Mouse (Mus musculus) cerebellum, adult 2 months (tissue): ENCODE data around the gene Gtf3c5. TPM values are rescaled to one million over a fixed set of nuclear protein-coding genes. Genes with fewer than 3 reads are reported as not detected.

ENCODE experiments used
- DNase-seq, 2 experiments: peaks; one replicate each; pipeline ENCODE4 v3.0.0; 2021
- H3K27ac ChIP-seq: fragments of 200-500 bp; 2 replicates; pipeline ENCODE4 v1.5.1; 2012; ENCODE audit warnings: low read length, control low read depth, inconsistent platforms; ENCODE audit not compliant: insufficient read depth
- H3K27me3 ChIP-seq: fragments of 200-500 bp; 2 replicates; pipeline ENCODE4 v1.6.1; 2012; ENCODE audit warnings: inconsistent platforms, mild to moderate bottlenecking, low read length, moderate library complexity; ENCODE audit not compliant: control insufficient read depth, insufficient read depth
- H3K4me1 ChIP-seq: fragments of 200-500 bp; 2 replicates; pipeline ENCODE4 v1.6.1; 2011; ENCODE audit warnings: low read length; ENCODE audit not compliant: control insufficient read depth, insufficient read depth
- H3K4me3 ChIP-seq: fragments of 200-500 bp; replicated peaks from 2 replicates; pipeline ENCODE3; 2011; ENCODE audit warnings: mild to moderate bottlenecking, low read depth, low read length, control low read depth; ENCODE audit not compliant: insufficient read depth
- CTCF ChIP-seq: fragments of 200-500 bp; IDR thresholded peaks from 2 replicates; pipeline ENCODE4 v1.5.1; 2011; ENCODE audit warnings: low read depth, mild to moderate bottlenecking, control low read depth, low read length, moderate library complexity, borderline replicate concordance; ENCODE audit not compliant: insufficient read depth
- POLR2A ChIP-seq: fragments of 200-500 bp; IDR thresholded peaks from 2 replicates; pipeline ENCODE4 v1.6.1; 2011; ENCODE audit warnings: low read length, control low read depth, borderline replicate concordance; ENCODE audit not compliant: insufficient read depth
- WGBS: fragments of 180-500 bp; shearing (Covaris S2); methylation state at CpG from one replicate; pipeline ENCODE4 v1.1.7; 2018; 5-methylcytosine and 5-hydroxymethylcytosine counted together
- polyA plus RNA-seq: library from polyadenylated mRNA; depleted of rRNA; stranded (reverse); fragments of >200 nt; gene quantifications from 2 replicates; pipeline ENCODE4 v1.2.3, GENCODE M21; 2012

Gtf3c5 gene
- polyA plus RNA-seq, 1 experiment: 32.6 TPM

DNA sequence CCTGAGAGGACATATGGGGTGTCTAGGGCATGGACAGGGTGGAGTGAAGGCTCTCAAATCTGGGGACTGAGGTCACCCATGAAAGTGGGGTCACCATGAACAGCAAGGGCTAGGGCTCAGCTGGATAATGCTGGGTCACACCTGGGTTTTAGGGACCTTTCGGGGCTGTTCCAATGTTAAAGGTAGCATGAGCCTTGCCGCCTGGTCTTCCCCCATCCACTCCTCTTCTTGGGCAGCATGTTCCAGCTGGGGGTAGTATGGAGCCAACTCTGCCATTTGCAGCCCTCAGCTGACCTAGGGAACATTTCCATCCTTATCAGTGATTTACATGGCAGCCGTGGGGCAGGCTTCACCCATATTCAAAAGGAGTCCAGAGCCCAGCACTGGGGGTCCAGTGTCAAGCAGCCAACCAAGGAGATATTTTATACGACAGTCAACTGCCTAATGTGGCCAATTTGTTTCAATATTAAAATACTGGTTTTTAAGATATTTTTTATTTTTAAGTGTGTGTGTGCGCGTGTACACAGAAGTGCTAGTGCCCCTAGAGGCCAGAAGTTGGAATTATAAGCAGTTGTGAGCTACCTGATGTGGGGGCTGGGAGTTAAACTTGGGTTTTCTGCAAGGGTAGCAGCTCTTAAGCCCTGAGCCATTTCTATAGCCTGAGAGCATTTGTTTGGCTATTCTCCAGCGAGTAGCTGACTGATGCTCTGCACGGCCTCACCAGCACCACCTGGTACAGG, 23.2 kb upstream of the Gtf3c5 start:
- whole genome bisulfite sequencing: 64% methylated on average over 8 of the region's 8 CpGs
- Histone ChIP-seq H3K27me3 (no peaks in the 10 kb centered on the region), H3K4me1 (peaks cover 4% of the 10 kb centered on the region; the same call in 1 of the 2 replicates), H3K27ac (no peak overlapping the region), H3K4me3 (no peak overlapping the region)
- no peak for DNase-seq
- no peak for TF ChIP-seq CTCF

- TF ChIP-seq CTCF: no peak
- no peak for TF ChIP-seq POLR2A
- H3K4me1 ChIP-seq: no peaks in the 10 kb centered on the region
- 34% methylated on average over 14 of the region's 14 CpGs for WGBS
- no peaks in the 10 kb centered on the region for H3K27me3 ChIP-seq
- H3K4me3 ChIP-seq: no peak overlapping the region
- no peak for DNase-seq
- H3K27ac ChIP-seq: no peak overlapping the region
These were observed 22.4 kb upstream of the Gtf3c5 start for GRCm38 (mm10) chr2:28605789-28606541.

GRCm38 (mm10) chr2:28603542-28603941, 20.0 kb upstream of the Gtf3c5 start:
- Histone ChIP-seq H3K27me3 (no peaks in the 10 kb centered on the region), H3K27ac (no peak overlapping the region), H3K4me1 (no peaks in the 10 kb centered on the region), H3K4me3 (no peak overlapping the region)
- no peak for DNase-seq
- 95% methylated on average over 5 of the region's 5 CpGs for WGBS
- TF ChIP-seq CTCF: no peak

GRCm38 (mm10) chr2:28601720-28602590, 18.4 kb upstream of the Gtf3c5 start:
- Histone ChIP-seq H3K4me3 (no peak overlapping the region), H3K27ac (no peak overlapping the region), H3K27me3 (no peaks in the 10 kb centered on the region), H3K4me1 (no peaks in the 10 kb centered on the region)
- DNase-seq: no peak
- TF ChIP-seq POLR2A (no peak), CTCF (no peak)
- WGBS: 43% methylated on average over 12 of the region's 12 CpGs

DNA sequence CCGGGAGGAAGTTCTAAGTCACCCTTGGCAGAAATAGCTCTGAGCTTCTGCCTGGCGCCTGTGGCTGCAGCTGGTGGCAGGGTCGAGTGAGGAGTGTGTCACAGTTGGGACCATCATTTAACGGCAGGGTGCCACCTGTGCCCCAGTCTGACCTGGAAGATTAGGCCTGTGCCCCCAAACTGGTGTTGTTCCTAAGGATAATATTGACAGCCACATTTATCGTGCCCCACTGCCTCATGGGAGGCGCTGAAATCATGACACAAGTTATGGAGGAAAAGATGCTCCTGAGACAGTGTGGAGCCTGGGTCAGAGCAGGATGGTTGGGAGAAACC, 16.0 kb upstream of the Gtf3c5 start:
- no peak overlapping the region for H3K27ac ChIP-seq
- H3K4me1 ChIP-seq: no peaks in the 10 kb centered on the region
- TF ChIP-seq CTCF (no peak), POLR2A (no peak)
- H3K4me3 ChIP-seq: no peak overlapping the region
- WGBS: 74% methylated on average over 6 of the region's 6 CpGs
- H3K27me3 ChIP-seq: no peaks in the 10 kb centered on the region
- DNase-seq: no peak

DNA sequence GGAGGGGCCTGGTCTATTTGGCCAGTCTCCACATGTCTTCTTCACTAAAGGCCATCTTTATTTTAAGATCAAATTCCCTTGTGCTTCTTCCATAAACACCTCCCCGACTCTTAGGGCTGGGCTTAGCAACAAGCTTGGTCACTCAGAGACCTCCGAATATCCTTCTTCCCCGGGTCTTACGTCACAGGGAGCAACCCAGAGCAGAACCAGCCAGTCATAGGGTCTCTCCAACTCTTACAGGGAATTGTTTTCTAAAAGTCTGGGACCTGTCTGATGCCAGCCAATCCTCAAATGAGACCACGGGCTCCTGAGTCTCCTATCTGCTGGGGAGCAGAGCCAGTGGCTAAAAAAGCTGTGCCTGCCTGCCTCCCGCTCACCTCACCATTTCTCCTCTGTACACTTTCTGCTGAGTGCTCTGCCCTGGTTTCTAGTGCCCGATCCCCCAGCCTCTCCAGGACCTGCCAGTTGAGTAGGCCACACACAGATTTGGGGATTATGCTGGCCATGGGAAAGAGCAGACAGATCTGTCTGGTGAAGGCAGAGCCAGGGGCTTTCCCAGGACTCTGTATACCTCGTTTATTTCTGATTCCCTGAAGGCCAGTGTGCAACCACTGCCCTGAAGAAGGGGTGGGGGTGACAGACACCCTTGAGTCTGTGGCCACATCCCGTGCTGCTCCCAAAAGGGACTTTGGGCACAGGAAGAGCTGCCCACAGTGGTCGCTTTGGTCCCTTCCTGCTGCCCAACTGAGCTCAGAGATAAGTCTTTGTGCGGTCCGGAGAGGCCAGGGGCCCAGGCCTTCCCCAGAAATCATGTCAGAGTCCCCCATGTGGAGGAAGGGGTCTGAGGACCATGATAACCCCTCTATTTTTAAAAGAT, 15.4 kb upstream of the Gtf3c5 start:
- Histone ChIP-seq H3K27me3 (no peaks in the 10 kb centered on the region), H3K4me3 (no peak overlapping the region), H3K4me1 (no peaks in the 10 kb centered on the region), H3K27ac (no peak overlapping the region)
- TF ChIP-seq POLR2A (no peak), CTCF (no peak)
- WGBS: 68% methylated on average over 12 of the region's 12 CpGs
- DNase-seq: no peak
